Mouse (Mus musculus): ENCODE measurements around the gene Pced1b. TPM values are rescaled to one million over a fixed set of nuclear protein-coding genes. Genes with fewer than 3 reads are reported as not detected.
"Not testable (repeated sequence)": the region's sequence is repeated elsewhere in the genome, so short reads cannot be mapped to it uniquely, and the experiment has no call there.

Pced1b gene
- polyA plus RNA-seq, 1 experiment from 2014 or later, result 2.6 TPM

DNA sequence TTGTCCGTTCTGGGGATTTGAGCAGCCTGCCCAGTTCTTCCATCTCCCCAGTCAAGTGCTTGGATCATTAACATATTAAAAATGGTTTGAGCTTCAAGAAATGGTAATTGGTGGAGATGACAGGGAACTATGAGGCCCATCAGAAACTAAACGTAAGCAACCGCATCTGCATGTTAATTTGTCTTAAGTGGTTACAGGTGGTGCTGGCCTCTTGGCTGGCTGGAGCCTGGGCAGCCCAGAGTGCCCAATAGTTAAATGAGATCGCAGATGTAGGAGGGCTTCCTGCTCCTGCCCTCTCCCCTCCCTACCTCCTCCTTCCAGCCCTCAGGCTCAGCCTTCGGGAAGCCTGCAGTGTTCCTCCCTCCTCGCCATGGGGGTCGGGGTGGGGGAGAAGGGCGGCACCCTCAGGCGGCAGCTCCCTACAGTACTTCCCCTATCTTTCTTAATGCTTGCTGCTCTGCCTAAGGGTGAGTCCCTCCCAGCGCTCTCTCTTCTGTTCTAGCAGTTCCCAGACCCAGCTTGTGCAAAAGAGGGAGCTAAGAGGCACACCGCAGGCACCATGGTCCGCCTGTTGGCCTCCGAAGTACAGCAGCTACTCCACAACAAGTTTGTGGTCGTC lies 136.7 kb downstream of the Pced1b start:
- ATAC-seq (ENCODE audit: insufficient number of reproducible peaks, insufficient read depth, low FRiP score, low read depth), result no peak
- Histone ChIP-seq H3K4me3 (ENCODE audit: control insufficient read depth in 1 of 2, insufficient read depth in 1 of 2, low read depth in 1 of 2, low read length in 2 of 2) (no peak overlapping the region), H3K4me2 (ENCODE audit: low read length) (no peak overlapping the region), H3K9me3 (ENCODE audit: control insufficient read depth, low read length) (no peaks in the 10 kb centered on the region), H3K27ac (replicated peaks in 1 of 2; ENCODE audit: control insufficient read depth in 1 of 2, insufficient read depth in 1 of 2, low read depth in 2 of 2, low read length in 2 of 2) (no peak overlapping the region), H3K9ac (ENCODE audit: low read length) (no peak overlapping the region), H3K4me1 (ENCODE audit: control insufficient read depth in 2 of 2, insufficient read depth in 2 of 2, low read length in 2 of 2) (peaks cover 2 to 6% of the 10 kb centered on the region in 2 experiments; a peak in 1 of 4 replicates), H3K27me3 (ENCODE audit: control insufficient read depth, insufficient read depth, low read length) (no peaks in the 10 kb centered on the region), H3K36me3 (ENCODE audit: control insufficient read depth, insufficient read depth, low read length) (no peaks in the 10 kb centered on the region)
- WGBS, result 57% methylated on average over 14 of the region's 14 CpGs

DNA sequence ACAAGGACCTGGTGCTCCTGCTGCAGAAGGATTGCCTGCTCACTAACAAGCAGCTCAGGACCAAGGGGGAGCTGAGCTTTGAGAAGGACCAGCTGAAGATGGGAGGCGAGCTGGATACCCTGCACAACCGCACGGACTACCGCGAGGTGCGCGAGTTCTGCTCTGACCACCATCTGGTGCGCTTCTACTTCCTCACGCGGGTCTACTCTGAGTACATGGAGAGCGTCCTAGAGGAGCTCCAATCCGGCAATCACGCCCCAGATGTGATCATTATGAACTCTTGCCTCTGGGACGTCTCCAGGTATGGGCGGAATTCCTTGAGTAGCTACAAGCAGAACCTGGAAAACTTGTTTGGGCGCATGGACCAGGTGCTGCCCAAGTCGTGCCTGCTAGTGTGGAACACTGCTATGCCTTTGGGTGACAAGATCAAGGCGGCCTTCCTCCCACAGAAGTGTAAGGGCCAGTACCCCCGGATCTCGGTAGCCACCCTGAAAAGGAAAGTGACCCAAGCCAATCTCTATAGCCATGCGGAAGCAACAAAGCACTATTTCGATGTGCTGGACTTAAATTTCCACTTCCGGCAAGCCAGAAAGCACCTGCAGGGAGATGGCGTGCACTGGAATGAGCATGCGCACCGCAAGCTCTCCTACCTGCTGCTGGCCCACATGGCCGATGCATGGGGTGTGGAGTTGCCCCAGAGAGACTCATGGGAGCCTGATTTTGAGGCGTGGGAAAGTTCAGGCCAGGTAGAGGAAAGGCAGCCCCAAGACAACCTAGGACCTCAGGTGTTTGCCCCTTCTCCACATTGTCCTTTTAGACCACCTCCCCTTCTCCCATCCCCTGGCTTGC lies 137.5 kb downstream of the Pced1b start:
- Histone ChIP-seq H3K27ac (replicated peaks in 1 of 2; ENCODE audit: control insufficient read depth in 1 of 2, insufficient read depth in 1 of 2, low read depth in 2 of 2, low read length in 2 of 2) (no peak overlapping the region), H3K27me3 (ENCODE audit: control insufficient read depth, insufficient read depth, low read length) (no peaks in the 10 kb centered on the region), H3K9ac (ENCODE audit: low read length) (no peak overlapping the region), H3K9me3 (ENCODE audit: control insufficient read depth, low read length) (no peaks in the 10 kb centered on the region), H3K4me2 (ENCODE audit: low read length) (no peak overlapping the region), H3K36me3 (ENCODE audit: control insufficient read depth, insufficient read depth, low read length) (no peaks in the 10 kb centered on the region), H3K4me3 (ENCODE audit: control insufficient read depth in 1 of 2, insufficient read depth in 1 of 2, low read depth in 1 of 2, low read length in 2 of 2) (no peak overlapping the region), H3K4me1 (ENCODE audit: control insufficient read depth in 2 of 2, insufficient read depth in 2 of 2, low read length in 2 of 2) (peaks cover 2 to 5% of the 10 kb centered on the region in 2 experiments; a peak in 1 of 4 replicates)
- WGBS, result 90% methylated on average over 28 of the region's 28 CpGs
- no peak for ATAC-seq (ENCODE audit: insufficient number of reproducible peaks, insufficient read depth, low FRiP score, low read depth)

DNA sequence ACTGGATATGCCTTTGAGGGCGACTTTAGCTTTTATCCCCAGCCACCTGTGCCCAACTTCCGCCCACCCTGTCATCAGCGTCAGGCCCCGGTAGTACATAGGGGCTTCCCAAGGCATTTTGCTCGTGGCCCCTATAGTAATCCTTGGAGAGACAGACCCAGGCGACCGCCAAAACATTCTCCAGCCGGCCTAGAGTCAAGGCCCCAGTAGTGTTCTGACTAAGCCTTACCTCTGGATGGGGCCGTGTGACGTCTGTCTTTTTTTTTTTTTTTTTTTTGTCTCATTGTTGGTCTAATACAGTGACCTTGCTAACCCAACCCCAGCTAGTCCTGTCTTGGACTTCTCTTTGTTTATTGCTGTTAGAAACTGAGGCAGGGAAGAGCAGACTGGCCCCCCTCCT lies 138.3 kb downstream of the Pced1b start:
- WGBS, result 91% methylated on average over 10 of the region's 10 CpGs
- ATAC-seq (ENCODE audit: insufficient number of reproducible peaks, insufficient read depth, low FRiP score, low read depth); H3K9me3 ChIP-seq (ENCODE audit: control insufficient read depth, low read length); H3K9ac ChIP-seq (ENCODE audit: low read length); H3K27ac ChIP-seq (replicated peaks in 1 of 2; ENCODE audit: control insufficient read depth in 1 of 2, insufficient read depth in 1 of 2, low read depth in 2 of 2, low read length in 2 of 2); H3K4me1 ChIP-seq (ENCODE audit: control insufficient read depth in 2 of 2, insufficient read depth in 2 of 2, low read length in 2 of 2); H3K36me3 ChIP-seq (ENCODE audit: control insufficient read depth, insufficient read depth, low read length); H3K4me3 ChIP-seq (ENCODE audit: control insufficient read depth in 1 of 2, insufficient read depth in 1 of 2, low read depth in 1 of 2, low read length in 2 of 2); H3K27me3 ChIP-seq (ENCODE audit: control insufficient read depth, insufficient read depth, low read length); H3K4me2 ChIP-seq (ENCODE audit: low read length): not testable (repeated sequence)

DNA sequence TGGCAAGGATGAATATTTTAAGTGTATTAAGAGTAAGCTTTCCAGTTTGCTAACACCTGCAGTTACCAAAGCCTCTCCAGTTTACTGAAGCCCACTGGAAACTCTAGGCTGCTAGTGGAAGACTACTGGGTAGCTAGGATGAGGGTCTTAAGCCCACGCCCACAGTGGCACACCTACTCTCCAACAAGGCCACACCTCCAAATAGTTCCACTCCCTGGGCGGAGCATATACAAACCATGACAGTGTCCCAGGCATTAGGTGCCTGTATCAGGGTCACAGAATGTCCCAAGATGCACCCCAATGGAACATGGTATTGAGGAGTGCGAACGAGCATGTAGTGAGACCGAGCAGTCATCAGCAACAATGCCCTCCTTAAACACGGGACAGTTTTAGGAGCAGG lies 140.9 kb downstream of the Pced1b start:
- ATAC-seq (ENCODE audit: insufficient number of reproducible peaks, insufficient read depth, low FRiP score, low read depth), result no peak
- Histone ChIP-seq H3K36me3 (ENCODE audit: control insufficient read depth, insufficient read depth, low read length) (no peaks in the 10 kb centered on the region), H3K9me3 (ENCODE audit: control insufficient read depth, low read length) (no peaks in the 10 kb centered on the region), H3K4me3 (ENCODE audit: control insufficient read depth in 1 of 2, insufficient read depth in 1 of 2, low read depth in 1 of 2, low read length in 2 of 2) (no peak overlapping the region), H3K9ac (ENCODE audit: low read length) (no peak overlapping the region), H3K4me1 (ENCODE audit: control insufficient read depth in 2 of 2, insufficient read depth in 2 of 2, low read length in 2 of 2) (no peaks in the 10 kb centered on the region), H3K27ac (replicated peaks in 1 of 2; ENCODE audit: control insufficient read depth in 1 of 2, insufficient read depth in 1 of 2, low read depth in 2 of 2, low read length in 2 of 2) (no peak overlapping the region), H3K4me2 (ENCODE audit: low read length) (no peak overlapping the region), H3K27me3 (ENCODE audit: control insufficient read depth, insufficient read depth, low read length) (no peaks in the 10 kb centered on the region)
- WGBS, result 87% methylated on average over 6 of the region's 6 CpGs

- H3K36me3 ChIP-seq (ENCODE audit: control insufficient read depth, insufficient read depth, low read length), result no peaks in the 10 kb centered on the region
- H3K9ac ChIP-seq (ENCODE audit: low read length), result no peak overlapping the region
- no peaks in the 10 kb centered on the region for H3K9me3 ChIP-seq (ENCODE audit: control insufficient read depth, low read length)
- H3K4me2 ChIP-seq (ENCODE audit: low read length), result no peak overlapping the region
- no peak overlapping the region for H3K27ac ChIP-seq (replicated peaks in 1 of 2; ENCODE audit: control insufficient read depth in 1 of 2, insufficient read depth in 1 of 2, low read depth in 2 of 2, low read length in 2 of 2)
- ATAC-seq (ENCODE audit: insufficient number of reproducible peaks, insufficient read depth, low FRiP score, low read depth), result no peak
- H3K4me1 ChIP-seq (ENCODE audit: control insufficient read depth in 2 of 2, insufficient read depth in 2 of 2, low read length in 2 of 2), result no peaks in the 10 kb centered on the region
- WGBS, result 81% methylated on average over 4 of the region's 4 CpGs
- no peaks in the 10 kb centered on the region for H3K27me3 ChIP-seq (ENCODE audit: control insufficient read depth, insufficient read depth, low read length)
- H3K4me3 ChIP-seq (ENCODE audit: control insufficient read depth in 1 of 2, insufficient read depth in 1 of 2, low read depth in 1 of 2, low read length in 2 of 2), result no peak overlapping the region
Observed at GRCm38 (mm10) chr15:97389577-97389976, 142.7 kb downstream of the Pced1b start.

GRCm38 (mm10) chr15:97390778-97391177 lies 143.9 kb downstream of the Pced1b start:
- Histone ChIP-seq H3K4me1 (ENCODE audit: control insufficient read depth in 2 of 2, insufficient read depth in 2 of 2, low read length in 2 of 2) (no peaks in the 10 kb centered on the region), H3K27me3 (ENCODE audit: control insufficient read depth, insufficient read depth, low read length) (no peaks in the 10 kb centered on the region), H3K36me3 (ENCODE audit: control insufficient read depth, insufficient read depth, low read length) (no peaks in the 10 kb centered on the region), H3K4me2 (ENCODE audit: low read length) (no peak overlapping the region), H3K4me3 (ENCODE audit: control insufficient read depth in 1 of 2, insufficient read depth in 1 of 2, low read depth in 1 of 2, low read length in 2 of 2) (no peak overlapping the region), H3K9ac (ENCODE audit: low read length) (no peak overlapping the region), H3K27ac (replicated peaks in 1 of 2; ENCODE audit: control insufficient read depth in 1 of 2, insufficient read depth in 1 of 2, low read depth in 2 of 2, low read length in 2 of 2) (no peak overlapping the region), H3K9me3 (ENCODE audit: control insufficient read depth, low read length) (no peaks in the 10 kb centered on the region)
- no peak for ATAC-seq (ENCODE audit: insufficient number of reproducible peaks, insufficient read depth, low FRiP score, low read depth)
- WGBS, result 78% methylated on average over 2 of the region's 2 CpGs

DNA sequence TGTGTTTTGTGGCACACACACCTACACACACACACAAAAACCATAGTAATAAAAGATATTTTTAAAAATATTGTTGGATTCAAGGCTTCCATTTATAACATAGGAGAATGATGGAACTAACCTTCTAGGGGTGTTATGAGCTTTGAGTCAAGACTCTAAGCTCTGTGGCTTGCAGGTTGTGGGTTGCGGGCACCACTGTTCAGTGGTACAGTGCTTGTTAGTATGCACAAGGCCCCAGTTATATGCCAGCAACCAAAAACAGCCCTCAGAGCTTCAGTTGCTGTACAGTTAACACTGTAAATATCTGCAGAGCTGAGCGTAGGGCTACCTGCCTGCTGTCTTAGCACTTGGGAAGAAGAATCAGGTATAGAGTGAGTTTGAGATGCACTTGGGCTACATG lies 144.5 kb downstream of the Pced1b start:
- H3K4me2 ChIP-seq (ENCODE audit: low read length), result no peak overlapping the region

More for the DNA sequence above, 144.5 kb downstream of the Pced1b start:
- Histone ChIP-seq H3K36me3 (ENCODE audit: control insufficient read depth, insufficient read depth, low read length) (no peaks in the 10 kb centered on the region), H3K9ac (ENCODE audit: low read length) (no peak overlapping the region), H3K9me3 (ENCODE audit: control insufficient read depth, low read length) (no peaks in the 10 kb centered on the region), H3K27me3 (ENCODE audit: control insufficient read depth, insufficient read depth, low read length) (no peaks in the 10 kb centered on the region), H3K4me3 (ENCODE audit: control insufficient read depth in 1 of 2, insufficient read depth in 1 of 2, low read depth in 1 of 2, low read length in 2 of 2) (no peak overlapping the region), H3K27ac (replicated peaks in 1 of 2; ENCODE audit: control insufficient read depth in 1 of 2, insufficient read depth in 1 of 2, low read depth in 2 of 2, low read length in 2 of 2) (no peak overlapping the region), H3K4me1 (ENCODE audit: control insufficient read depth in 2 of 2, insufficient read depth in 2 of 2, low read length in 2 of 2) (no peaks in the 10 kb centered on the region)
- WGBS, result 86% methylated on average over 2 of the region's 2 CpGs
- ATAC-seq (ENCODE audit: insufficient number of reproducible peaks, insufficient read depth, low FRiP score, low read depth), result no peak

Measured in heart, embryonic 14.5 days (tissue).